ENCODE assay signal across 1 mouse cellular context in the genomic region with DNA sequence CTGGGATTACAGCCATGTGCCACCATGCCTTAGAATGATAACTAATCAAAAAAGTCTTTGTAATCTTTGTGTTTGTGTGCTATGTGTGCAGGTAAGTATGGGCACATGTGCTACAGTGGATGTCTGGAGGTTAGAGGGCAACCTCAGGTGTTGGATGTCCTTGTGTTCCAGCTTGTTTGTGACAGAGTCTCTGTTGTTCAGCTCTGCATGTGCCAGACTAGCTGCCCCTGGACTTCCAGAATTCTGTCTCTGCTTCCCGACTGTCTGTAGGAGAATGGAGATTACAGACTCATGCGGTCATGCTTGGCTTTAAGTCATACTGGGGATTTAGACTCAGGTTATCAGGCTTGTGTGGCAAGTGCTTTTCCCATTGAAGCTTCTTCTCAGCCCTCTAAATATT.
TF ChIP-seq lines count a peak whose summit lies in the region.

No protein-coding gene starts in this region.

TF ChIP-seq in ES-E14, 5 proteins besides CTCF, POLR2A, EP300 and RAD21:
- TF ChIP-seq ZNF384 (IDR thresholded peaks at IDR 0.05; ENCODE audit: low read depth, low read length) (no peak), CHD2 (IDR thresholded peaks at IDR 0.05; ENCODE audit: low read depth, low read length) (no peak), HCFC1 (IDR thresholded peaks at IDR 0.05; ENCODE audit: borderline replicate concordance, insufficient read depth, low read length) (no peak), MAFK (IDR thresholded peaks at IDR 0.05; ENCODE audit: insufficient read depth, low read depth, low read length) (no peak), ZC3H11A (IDR thresholded peaks at IDR 0.05; ENCODE audit: borderline replicate concordance, low read depth, low read length) (no peak)
